Mouse (Mus musculus): ENCODE measurements around the gene Pigr.

The Pigr gene

DNA sequence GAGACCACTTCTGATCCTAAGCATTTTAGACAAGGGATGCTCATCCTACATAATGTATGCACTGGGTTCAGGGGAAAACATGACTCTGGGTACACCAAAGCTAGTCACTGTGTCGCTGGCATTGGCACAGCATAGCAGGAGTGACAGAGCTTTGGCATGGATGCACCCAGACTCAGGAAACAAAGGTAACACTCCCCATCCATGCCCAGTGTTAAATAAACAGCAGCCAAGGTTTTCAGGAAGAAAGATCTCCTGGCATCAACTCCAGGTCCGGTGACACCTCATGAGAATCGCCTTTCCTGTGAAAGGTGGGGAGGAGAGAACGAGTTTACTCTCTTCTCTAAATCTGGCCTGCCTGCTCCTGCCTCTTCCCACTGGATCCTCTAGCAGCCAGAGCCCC is 2.2 kb downstream of the Pigr start:
- in situ Hi-C loops (cut with MboI; ENCODE audit: low sequenced_read_pairs), result no loop called here

DNA sequence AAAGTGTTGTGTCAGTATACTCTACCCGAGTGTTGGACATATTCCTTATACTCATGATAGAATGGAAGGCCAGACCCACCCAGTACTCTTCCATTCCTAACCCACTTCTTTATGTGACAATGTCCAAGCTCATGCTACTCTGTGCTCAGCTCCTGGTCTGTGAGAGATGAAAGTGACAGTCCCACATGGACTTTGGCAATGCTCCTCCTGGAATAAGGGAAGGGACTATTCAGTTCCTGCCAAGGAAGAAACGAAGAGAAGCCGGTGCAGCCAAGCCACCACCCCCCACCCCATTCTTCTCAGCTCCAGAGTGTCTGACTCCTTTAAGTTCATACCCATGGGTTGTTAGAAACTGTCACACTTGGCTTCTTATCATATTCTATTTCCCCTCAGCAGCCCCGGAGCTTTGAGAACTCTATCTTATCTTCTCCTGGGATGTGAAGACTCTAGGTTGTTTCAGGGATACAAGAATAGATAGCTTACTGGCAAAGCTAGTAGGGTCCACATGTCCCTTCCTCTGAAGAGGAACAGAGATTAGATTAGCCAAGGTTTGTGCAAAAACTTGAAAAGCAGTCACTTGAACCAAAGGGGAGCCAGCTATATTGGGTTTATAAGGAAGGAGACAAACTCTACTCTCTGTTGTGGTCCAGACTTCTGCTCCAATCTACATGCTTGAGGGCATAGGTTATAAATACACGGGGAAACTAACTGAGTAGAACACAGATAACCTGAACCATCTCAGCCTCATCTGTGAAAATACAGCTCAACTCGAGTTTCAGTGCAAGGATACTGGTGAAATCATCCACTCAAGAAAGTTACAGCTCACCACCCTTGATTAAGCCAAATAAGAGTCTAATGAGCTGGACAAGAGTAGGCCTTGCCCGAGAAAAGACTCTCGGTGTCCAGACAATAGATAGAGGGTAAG is 3.7 kb downstream of the Pigr start:
- in situ Hi-C loops (cut with MboI; ENCODE audit: low sequenced_read_pairs), result no loop called here

DNA sequence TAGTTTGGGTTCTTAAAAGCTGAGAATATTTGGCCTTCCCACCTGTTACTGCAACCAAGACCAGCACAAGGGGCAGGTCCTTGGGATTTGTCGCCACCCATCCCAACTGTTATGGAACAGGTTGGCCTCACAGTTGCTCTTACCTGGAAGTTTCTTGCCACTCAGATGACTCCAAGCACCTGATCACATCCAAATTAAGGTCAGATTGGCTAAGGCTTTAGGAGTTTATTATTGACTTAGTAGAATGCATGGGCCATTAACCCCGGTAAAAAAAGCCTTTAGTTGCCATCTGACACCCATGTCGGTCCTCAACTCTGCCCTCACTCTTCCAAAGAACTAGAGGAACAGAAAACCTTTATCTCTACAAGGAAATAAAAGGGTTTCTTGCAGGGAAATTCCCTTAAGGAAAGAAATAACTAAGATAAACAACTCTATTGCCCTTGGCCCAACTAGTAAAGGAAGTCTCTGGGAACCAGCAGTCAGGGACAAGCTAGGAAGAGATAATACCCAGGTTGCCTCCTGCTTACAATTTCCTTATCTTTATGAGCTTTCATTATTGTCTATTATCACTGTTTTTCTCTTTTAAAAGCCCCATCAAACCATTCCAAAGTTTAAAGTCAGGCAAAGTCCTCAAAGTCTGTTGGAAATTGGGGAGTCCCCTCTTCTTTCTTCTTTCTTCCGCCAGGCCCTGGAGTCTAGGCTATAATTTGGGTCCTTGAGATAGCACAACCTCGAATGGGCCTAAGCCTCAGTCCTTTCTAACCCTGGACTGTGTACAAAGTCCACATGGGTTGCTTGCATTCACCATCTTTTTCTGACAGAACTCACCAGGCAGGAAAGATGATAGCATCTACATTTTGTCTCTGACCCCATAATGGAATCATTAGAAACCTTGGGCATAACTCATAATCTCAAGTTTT is 6.0 kb downstream of the Pigr start:
- in situ Hi-C loops (cut with MboI; ENCODE audit: low sequenced_read_pairs), result no loop called here

DNA sequence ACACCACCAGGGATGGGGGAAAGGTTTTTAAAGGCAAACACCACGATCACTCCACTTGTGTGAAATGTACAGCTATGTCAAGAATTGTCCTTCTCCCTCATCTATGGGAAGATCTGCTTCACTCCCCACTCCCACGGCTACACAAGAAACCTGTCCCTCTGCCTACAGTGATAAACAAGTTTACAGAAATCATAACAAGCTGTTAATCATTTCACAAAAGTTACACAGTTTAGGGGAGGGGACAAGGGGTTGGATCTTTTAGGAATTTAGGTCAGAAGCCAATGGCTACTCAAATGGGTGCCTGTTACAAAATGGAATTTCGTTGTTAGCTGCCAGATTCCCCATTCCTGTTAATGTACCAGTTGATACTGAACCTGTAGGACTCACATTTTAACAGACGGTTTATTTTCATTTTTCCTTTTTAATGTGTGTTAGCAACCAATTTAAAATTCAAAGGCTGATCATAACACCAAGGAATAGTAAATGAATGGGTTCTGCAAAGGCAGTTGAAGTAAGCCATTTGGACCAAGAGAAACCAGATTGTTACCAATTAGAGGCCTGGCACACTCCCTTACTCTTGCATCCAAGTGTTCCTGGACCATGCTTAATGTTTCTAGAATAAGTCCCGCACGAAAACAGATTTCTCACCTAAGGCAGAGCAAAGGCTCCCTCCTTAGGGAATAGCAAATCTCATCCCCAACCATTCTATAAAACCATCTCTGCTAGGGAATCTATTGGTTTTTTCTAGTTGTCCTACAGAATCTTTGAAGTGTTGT is 8.9 kb downstream of the Pigr start:
- in situ Hi-C loops (cut with MboI; ENCODE audit: low sequenced_read_pairs), result no loop called here

- in situ Hi-C loops (cut with MboI; ENCODE audit: low sequenced_read_pairs), result no loop called here
These were observed 11.8 kb downstream of the Pigr start for GRCm38 (mm10) chr1:130838288-130838687.

- in situ Hi-C loops (cut with MboI; ENCODE audit: low sequenced_read_pairs), result no loop called here
These were observed 14.3 kb downstream of the Pigr start for GRCm38 (mm10) chr1:130840599-130841379.

DNA sequence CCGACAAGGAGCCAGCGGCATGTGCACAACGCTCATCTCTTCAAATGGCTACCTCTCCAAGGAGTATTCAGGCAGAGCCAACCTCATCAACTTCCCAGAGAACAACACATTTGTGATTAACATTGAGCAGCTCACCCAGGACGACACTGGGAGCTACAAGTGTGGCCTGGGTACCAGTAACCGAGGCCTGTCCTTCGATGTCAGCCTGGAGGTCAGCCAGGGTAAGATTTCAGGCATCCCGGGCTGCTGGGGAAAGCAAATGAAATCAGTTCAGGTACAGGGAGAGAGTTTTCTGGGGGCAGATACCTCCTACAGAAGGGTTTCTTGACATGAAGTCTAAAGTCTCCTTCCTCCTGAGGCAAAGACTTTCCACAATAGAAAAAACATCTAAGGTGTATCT is 15.1 kb downstream of the Pigr start:
- in situ Hi-C loops (cut with MboI; ENCODE audit: low sequenced_read_pairs), result no loop called here

DNA sequence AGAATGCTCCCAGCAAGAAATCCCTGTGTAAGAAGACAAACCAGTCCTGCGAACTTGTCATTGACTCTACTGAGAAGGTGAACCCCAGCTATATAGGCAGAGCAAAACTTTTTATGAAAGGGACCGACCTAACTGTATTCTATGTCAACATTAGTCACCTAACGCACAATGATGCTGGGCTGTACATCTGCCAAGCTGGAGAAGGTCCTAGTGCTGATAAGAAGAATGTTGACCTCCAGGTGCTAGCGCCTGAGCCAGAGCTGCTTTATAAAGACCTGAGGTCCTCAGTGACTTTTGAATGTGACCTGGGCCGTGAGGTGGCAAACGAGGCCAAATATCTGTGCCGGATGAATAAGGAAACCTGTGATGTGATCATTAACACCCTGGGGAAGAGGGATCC is 18.0 kb downstream of the Pigr start:
- in situ Hi-C loops (cut with MboI; ENCODE audit: low sequenced_read_pairs), result no loop called here

- in situ Hi-C loops (cut with MboI; ENCODE audit: low sequenced_read_pairs), result no loop called here
These were observed 23.2 kb downstream of the Pigr start for GRCm38 (mm10) chr1:130849530-130850214.

- in situ Hi-C loops (cut with MboI; ENCODE audit: low sequenced_read_pairs), result no loop called here
These were observed 23.9 kb downstream of the Pigr start for GRCm38 (mm10) chr1:130850405-130850804.

- in situ Hi-C loops (cut with MboI; ENCODE audit: low sequenced_read_pairs), result no loop called here
These were observed 28.3 kb downstream of the Pigr start for GRCm38 (mm10) chr1:130854819-130855218.

DNA sequence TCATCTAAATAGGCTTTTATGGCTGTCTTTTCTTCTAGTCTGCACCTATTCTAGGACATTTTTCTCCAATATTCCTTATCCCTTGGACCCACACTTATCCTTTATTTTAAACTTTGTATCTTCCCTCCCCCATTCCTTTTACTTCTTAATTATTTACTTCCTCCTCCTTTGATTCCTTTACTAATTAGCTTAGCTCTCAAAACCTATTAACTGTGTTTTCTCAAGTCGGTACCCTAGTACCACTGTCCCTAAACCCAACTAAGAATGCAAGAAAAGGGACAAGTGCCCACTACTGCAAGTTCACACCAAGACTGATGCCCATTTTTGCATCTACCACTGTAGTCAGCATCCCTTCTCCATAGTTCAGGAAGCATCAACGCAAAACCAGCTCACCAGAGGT is 29.2 kb downstream of the Pigr start:
- in situ Hi-C loops (cut with MboI; ENCODE audit: low sequenced_read_pairs), result no loop called here

GRCm38 (mm10) chr1:130857456-130857855 is 31.0 kb downstream of the Pigr start:
- in situ Hi-C loops (cut with MboI; ENCODE audit: low sequenced_read_pairs), result no loop called here

GRCm38 (mm10) chr1:130864238-130864637 is 37.8 kb downstream of the Pigr start:
- in situ Hi-C loops (cut with MboI; ENCODE audit: low sequenced_read_pairs), result no loop called here

- in situ Hi-C loops (cut with MboI; ENCODE audit: low sequenced_read_pairs), result no loop called here
These were observed 38.3 kb downstream of the Pigr start for GRCm38 (mm10) chr1:130864741-130865140.

- in situ Hi-C loops (cut with MboI; ENCODE audit: low sequenced_read_pairs), result no loop called here
These were observed 39.2 kb downstream of the Pigr start, which contains the start of gene Fcmr for GRCm38 (mm10) chr1:130865541-130866221. Fcmr (plus strand) TSS chr1:130865669.

DNA sequence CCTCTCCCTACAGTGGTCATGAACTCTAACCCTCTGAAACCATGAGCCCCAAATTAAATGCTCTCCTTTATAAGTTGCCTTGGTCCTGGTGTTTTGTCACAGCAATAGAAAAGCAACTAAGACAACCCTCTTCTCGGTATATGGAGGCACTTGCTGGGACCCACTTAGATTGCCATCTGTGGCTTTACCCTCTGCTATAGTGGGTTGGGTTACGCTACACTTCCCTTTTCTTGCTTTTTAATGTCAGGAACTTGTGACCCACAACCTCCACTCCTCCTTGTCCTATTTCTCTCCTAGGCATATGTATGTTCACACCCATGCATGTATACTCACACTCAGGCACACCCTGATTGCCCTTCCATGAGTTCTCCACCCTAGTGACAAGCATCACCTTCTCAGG is 46.4 kb downstream of the Pigr start:
- in situ Hi-C loops (cut with MboI; ENCODE audit: low sequenced_read_pairs), result loop anchor here (10.0 kb wide), 1 partner anchor 182 kb away; no protein-coding TSS in a partner anchor

- in situ Hi-C loops (cut with MboI; ENCODE audit: low sequenced_read_pairs), result loop anchor here (10.0 kb wide), 1 partner anchor 180 kb away; no protein-coding TSS in a partner anchor
These were observed 48.7 kb downstream of the Pigr start for GRCm38 (mm10) chr1:130875139-130875538.

DNA sequence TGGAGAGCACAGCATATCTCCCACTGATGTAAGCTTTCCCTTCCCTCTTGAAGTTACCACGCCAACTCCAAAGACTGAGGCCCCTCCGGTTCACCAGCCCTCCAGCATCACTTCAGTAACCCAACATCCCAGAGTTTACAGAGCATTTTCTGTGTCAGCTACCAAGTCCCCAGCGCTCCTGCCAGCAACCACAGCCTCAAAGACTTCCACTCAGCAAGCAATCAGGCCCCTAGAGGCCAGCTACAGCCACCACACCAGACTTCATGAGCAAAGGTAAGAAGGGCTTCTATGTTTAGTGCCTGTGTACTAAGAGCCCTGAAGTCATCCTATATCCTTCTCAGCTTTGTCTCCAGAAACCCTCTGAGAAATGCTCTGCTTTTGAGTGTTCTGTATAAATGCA is 49.4 kb downstream of the Pigr start:
- in situ Hi-C loops (cut with MboI; ENCODE audit: low sequenced_read_pairs), result loop anchor here (10.0 kb wide), 1 partner anchor 179 kb away; no protein-coding TSS in a partner anchor
